Mouse (Mus musculus) thymus, postnatal 10 days (tissue): Measurements from ENCODE around the gene Slc7a7.

ENCODE experiments used
- DNase-seq, 2 experiments: peaks; one replicate each; pipeline ENCODE4 v3.0.0; 2021; ENCODE audit warnings: low spot score in 2 of 2

The Slc7a7 gene

DNA sequence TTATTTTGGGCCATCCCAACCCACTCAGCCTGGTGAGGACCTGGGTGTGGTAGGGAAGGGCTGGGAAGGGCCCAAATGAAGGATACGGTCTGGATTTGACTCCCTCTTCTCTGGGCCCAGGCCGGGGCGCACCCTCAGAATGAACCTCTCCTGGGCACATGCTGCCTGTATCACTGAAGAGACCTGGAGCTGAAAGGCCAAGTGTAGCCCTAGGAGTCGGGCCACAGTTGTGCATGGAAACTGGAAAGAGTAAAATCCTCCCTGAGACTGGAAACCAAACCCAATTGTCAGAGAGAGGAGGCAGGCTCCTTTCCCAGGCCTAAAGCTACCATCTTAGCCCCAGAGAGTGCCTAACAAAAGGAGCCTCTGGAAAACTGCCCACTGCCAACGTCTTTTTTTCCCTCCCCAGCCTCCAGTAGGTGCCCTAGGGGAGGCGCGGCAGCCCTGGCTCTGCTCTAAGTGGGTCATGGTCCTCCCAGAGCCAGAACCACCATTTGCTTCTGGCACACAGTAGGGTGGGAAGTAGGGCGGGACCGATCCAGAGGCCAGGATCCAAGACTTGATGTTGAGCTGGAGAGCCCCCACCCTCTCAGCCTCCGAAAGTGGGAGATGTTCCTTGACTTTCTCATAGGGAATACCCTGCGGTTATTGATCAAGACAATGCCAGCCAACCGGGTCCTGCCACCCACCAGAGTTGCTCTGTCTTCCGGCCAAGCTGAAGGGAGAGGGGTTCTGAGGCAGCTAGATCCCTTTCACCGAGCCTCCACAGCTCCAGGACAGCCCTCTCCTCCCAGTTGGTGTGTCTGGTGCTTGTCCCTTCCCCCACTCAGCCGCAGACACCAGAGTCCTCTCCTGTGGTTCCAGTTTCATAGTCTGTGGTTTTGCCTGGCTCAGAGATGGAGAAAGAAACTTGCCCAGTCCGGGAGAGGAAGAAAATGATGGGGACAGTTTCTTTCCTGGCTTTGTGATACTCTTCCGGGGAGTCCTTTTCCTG lies 15.6 kb upstream of the Slc7a7 start:
- DNase-seq = no peak

- peak in 1 of 2 experiments; percentile 38 for DNase-seq
Observed at GRCm38 (mm10) chr14:54432078-54432836, 14.7 kb upstream of the Slc7a7 start.

DNA sequence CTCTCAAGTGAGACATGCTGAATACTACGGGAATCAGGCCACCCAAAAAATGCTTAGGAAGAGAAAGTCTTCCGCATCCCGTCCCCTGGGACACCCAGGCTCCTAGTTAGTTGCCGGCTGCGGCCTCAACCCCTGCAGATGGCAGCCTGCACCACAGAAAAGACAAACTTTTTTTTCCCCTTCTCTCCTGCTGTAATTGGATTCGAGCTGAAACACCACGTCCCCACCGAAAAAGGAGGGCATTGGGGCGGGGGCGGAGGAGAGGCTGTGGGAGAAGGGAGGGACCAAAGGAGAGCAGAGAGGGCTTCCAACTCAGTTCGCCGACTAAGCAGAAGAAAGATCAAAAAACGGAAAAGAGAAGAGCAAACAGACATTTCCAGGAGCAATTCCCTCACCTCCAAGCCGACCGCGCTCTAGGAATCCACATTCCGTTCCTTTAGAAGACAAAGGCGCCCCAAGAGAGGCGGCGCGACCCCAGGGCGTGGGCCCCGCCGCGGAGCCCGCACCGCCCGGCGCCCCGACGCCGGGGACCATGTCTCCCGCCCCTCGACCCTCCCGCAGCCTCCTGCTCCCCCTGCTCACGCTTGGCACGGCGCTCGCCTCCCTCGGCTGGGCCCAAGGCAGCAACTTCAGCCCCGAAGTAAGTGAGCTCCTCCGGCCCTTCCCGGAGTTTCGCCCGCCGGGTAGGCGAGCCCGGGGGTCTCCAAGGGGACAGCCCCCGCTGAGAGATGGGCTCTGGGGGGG lies 13.9 kb upstream of the Slc7a7 start, which contains the start of gene Mmp14:
TSS of gene Mmp14 (plus strand) at position 279 of the 744 bp plus-strand sequence.
- DNase-seq = peak in 1 of 2 experiments; percentile 40

DNA sequence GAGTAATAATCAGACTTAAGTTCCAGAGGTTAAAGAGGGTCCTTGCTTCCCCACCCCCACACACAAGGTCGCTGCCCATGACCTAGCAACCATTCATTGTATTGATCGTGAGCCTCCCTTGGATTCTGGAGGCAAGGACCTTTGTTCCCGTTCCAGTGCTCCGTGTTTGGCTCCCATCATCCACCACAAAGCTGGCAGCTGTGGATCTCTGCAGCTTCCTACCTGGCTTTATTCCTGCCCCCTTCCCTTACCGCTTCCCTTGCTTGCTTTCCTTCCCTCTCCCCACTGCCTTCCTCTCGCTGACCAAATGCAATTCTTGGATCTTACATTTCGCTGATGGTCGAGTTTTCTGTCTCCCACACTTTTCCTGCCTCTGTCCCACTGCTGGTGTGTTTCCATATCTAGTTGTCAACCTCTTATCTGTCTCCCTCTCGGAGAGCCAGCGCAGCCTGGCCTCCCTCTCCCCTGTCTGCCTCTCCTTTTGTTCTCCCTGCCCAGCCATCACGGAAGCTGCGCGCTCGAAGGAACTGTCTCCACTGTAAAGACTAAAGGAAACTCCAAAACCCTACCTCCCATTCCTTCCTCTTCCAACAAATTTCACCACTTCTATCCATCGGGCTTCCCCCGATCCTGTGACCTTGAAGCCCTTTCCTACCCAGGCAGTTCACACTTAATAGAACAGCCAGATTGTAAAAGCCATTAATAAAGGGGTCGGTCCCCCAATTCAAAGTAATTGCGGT lies 13.0 kb upstream of the Slc7a7 start:
- no peak for DNase-seq

GRCm38 (mm10) chr14:54429332-54430093 lies 11.9 kb upstream of the Slc7a7 start:
- no peak for DNase-seq

DNA sequence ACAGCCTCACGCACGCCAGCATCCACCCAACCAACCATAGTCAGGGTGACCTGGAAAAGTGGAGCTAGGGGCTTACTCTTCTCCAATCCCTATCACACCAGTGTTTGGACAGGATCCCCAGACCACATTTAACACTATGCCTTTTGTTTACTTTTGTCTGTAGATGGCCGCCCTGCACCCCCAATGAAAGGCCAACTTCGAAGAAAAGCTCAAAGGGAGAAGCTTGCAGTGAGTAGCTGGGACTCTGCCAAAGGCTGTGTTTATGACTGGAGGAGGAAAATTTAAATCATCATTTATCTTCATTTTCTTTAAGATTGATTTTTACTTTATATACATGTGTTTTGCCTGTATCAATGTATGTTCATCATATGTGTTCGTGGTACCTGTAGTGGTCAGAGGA lies 10.8 kb upstream of the Slc7a7 start:
- DNase-seq = no peak

DNA sequence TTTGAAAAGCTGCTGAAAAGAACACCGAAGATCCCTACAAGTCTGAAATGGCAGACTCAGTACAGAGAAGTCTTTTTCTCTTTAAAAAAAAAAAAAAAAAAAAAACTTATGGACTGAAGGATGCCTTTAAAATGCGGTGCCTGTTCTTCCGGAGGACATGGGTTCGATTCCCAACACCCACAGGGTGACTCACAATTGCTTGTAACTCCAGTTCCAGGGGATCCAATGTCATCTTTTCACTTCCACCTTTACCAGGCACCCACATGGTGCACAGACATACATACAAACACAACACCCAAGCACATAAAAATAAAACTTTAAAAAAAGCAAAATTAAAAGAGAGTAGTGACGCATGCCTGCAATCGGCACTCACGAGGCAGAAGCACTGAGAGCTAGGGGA lies 10.1 kb upstream of the Slc7a7 start:
- DNase-seq = no peak

GRCm38 (mm10) chr14:54426689-54427398 lies 9.3 kb upstream of the Slc7a7 start, which contains the start of gene Mrpl52:
Gene Mrpl52, plus strand, starts transcription at chr14:54426909.
- peak; percentile 82 to 86 for DNase-seq

DNA sequence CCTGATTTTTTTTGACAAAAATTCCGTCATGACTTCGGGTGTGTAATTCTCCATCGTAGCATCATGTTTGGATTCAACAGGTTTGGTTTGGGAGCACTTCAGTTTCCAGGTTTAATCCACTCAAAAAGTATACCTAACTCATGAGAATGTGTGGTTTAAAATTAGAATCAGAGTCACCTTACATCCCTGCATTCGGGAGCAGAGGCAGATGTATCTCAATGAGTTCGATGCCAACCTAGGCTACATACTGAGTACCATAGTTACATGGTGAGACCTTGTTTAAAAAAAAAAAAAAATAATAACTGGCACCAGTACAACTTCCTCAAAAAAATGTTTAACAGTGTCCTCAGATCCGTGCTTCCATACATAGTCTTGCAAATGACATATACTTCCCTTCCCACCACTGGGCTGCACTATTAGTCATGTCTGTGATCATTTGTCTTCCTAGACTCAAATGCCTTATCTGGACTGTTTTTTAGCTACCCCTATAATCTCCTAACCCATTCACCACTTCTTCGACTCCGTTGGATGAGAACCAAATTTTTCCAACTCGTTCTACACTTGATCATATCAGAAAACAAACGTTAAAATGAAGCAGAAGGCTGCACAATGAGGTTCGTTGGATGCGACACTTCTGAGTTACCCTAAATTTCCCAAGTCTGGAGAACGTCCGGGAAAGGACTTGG lies 8.6 kb upstream of the Slc7a7 start:
- DNase-seq = no peak

DNA sequence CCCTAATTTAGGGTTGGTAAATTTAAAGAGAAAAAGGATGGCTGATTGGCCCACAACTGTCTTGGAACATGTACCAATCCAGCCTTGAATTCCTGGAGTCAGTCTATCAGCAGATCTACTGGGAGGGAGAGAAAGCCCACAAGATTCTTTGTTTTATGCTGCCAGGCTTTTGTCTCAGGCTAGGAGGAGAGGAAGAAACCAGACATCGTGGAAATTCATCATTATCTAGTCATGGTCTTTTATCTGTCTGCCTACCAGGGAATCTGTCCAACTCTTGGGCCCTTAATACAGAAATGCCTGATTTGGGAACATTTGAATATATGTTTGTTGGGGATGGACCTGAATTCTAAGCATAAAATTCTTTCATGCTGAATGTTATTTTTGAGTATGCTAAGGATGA lies 8.0 kb upstream of the Slc7a7 start:
- DNase-seq = no peak

- DNase-seq = no peak
Observed at GRCm38 (mm10) chr14:54424634-54425033, 7.1 kb upstream of the Slc7a7 start.

DNA sequence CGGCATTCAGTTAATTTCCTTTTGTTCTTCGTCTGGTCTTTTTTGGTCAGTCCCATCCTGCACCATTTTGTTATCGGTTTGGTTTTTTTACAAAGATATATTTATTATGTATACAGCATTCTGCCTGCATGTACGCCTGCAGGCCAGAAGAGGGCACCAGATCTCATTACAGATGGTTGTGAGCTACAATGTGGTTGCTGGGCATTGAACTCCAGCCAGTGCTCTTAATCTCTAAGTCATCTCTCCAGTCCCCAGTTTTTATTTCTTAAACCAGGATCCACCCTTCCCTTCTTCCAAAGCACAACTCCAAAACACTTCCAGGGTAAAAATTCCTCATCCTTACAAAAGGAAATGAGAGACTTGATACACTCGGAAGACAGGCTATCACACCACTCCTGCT lies 5.8 kb upstream of the Slc7a7 start:
- peak in 1 of 2 experiments; percentile 41 for DNase-seq

- DNase-seq = no peak
Observed at GRCm38 (mm10) chr14:54421014-54421413, 3.4 kb upstream of the Slc7a7 start.

GRCm38 (mm10) chr14:54416830-54417229 lies 750 bp downstream of the Slc7a7 start:
- DNase-seq = no peak

GRCm38 (mm10) chr14:54416229-54416775 lies 1.3 kb downstream of the Slc7a7 start:
- DNase-seq = no peak

DNA sequence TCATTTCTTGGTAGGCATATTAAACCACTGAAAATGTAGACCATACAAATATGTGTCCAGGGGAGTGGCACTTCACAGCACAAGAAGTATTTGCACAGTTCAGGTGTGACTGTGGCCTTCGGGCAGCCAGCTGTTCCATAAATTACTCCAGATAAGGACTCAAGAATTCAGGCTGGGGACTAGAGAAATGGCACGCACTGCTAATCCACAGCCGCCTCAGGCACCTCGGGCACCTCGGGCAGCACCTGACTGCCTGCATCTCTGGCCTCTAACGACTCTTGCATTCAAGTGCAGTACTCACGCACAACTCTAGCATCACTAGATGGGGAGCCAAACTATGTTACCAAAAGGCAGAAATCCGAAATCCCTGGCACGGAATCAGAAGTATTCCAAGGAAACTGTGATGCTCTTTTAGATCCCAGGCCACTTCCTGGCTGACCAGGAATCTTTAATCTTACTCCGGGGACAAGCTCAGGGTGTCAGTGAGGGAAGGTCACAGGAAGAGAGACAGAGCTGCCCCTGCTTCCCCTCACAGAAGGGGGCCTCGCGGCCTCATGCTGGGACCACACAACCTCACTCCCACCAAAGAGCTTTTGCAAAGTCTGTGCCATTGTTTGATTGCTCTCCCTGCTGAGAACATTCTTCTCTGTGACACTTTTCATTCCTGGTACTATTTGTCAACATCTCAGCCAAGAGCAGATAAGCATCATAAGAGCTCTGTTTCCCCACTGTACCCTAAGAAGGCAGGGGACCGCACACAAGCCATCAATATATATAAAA lies 2.1 kb downstream of the Slc7a7 start:
- no peak for DNase-seq

DNA sequence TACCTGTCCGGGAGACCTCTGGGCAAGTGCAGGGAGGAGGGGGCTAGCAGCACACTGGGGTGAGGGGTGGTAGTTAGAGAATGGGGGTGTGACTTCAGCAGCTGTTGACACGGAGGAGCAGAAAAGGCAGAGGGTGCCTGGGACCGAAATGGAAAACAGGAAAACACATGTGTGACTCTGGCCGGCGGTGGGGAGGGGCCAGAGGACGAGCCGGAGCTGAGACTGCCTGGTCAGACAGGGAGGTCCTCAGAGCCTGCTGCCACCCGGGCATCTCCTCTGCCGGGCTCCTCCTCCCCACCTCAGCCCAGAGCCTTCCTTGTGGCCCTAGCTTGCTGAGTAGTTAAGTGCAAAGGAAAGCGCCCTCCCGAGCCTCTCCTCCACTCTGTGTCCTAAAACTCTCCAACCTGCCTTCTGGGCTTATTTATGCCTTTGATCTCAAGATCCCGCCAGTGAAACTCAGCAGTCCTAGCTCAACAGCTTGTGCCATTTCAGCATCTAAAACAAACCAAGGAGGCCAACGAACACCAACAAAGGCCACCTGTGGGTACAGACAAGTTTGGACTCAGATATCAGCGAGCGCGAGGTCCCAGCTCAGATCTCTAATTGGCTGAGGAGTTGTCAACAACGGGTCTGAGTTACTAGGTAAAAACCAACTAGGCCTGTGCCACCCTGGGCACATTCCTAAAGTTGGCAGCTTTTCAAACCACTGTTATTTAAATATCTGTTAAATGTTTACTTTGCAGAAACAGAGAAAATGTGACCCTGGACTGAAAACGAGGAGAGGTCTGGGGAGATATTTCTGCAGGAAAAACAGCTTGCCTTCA lies 3.5 kb downstream of the Slc7a7 start:
- no peak for DNase-seq
